Mouse (Mus musculus) megakaryocyte, embryonic 14.5 days (primary cell): ENCODE measurements around the gene Map3k4.
"Not testable (repeated sequence)": the region's sequence is repeated elsewhere in the genome, so short reads cannot be mapped to it uniquely, and the experiment has no call there.

Experiments used
- FLI1 ChIP-seq: IDR thresholded peaks from 2 replicates; pipeline ENCODE4 v1.6.1; 2012; ENCODE audit warnings: low read length, inconsistent platforms, mixed read lengths
- GATA1 ChIP-seq: IDR thresholded peaks from 3 replicates; pipeline ENCODE4 v1.6.1; 2012; ENCODE audit warnings: mixed read lengths, low read length, inconsistent platforms, borderline replicate concordance

DNA sequence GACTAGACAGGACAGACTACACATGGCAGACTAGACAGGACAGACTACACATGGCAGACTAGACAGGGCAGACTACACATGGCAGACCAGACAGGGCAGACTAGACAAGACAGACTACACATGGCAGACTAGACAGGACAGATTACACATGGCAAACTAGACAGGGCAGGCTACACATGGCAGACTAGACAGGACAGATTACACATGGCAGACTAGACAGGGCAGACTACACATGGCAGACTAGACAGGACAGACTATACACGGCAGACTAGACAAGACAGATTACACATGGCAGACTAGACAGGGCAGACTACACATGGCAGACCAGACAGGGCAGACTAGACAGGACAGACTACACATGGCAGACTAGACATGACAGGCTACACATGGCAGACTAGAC lies 28.8 kb downstream of the Map3k4 start:
- TF ChIP-seq GATA1, FLI1: not testable (repeated sequence)
